Mouse (Mus musculus): ENCODE measurements around the gene Lrig1. TPM values are rescaled to one million over a fixed set of nuclear protein-coding genes. Genes with fewer than 3 reads are reported as not detected.

Lrig1 gene
- polyA plus RNA-seq, 1 experiment = 3.0 TPM

- H3K4me1 ChIP-seq (ENCODE audit: control insufficient read depth, insufficient read depth, low read length) = no peaks in the 10 kb centered on the region
- TF ChIP-seq POLR2A (IDR thresholded peaks at IDR 0.05; ENCODE audit: borderline replicate concordance, control insufficient read depth, low read depth, low read length) = no peak
- TF ChIP-seq CTCF (IDR thresholded peaks at IDR 0.05; ENCODE audit: control insufficient read depth, insufficient read depth, low read length) = no peak
- no peak overlapping the region for H3K27ac ChIP-seq (ENCODE audit: control insufficient read depth, insufficient read depth, low read depth, low read length, poor library complexity)
- WGBS = 82% methylated on average over 9 of the region's 9 CpGs
- H3K4me3 ChIP-seq (replicated peaks; ENCODE audit: control insufficient read depth, low read depth, low read length) = no peak overlapping the region
Measured at GRCm38 (mm10) chr6:94695121-94695930, 4.6 kb downstream of the Lrig1 start.

- Histone ChIP-seq H3K27ac (ENCODE audit: control insufficient read depth, insufficient read depth, low read depth, low read length, poor library complexity) (no peak overlapping the region), H3K4me1 (ENCODE audit: control insufficient read depth, insufficient read depth, low read length) (no peaks in the 10 kb centered on the region), H3K4me3 (replicated peaks; ENCODE audit: control insufficient read depth, low read depth, low read length) (no peak overlapping the region)
- WGBS = 81% methylated on average over 1 of the region's 1 CpGs
- TF ChIP-seq CTCF (IDR thresholded peaks at IDR 0.05; ENCODE audit: control insufficient read depth, insufficient read depth, low read length) (no peak), POLR2A (IDR thresholded peaks at IDR 0.05; ENCODE audit: borderline replicate concordance, control insufficient read depth, low read depth, low read length) (no peak)
Measured at GRCm38 (mm10) chr6:94694481-94694880, 5.5 kb downstream of the Lrig1 start.

GRCm38 (mm10) chr6:94693091-94693490 is 6.9 kb downstream of the Lrig1 start:
- TF ChIP-seq POLR2A (IDR thresholded peaks at IDR 0.05; ENCODE audit: borderline replicate concordance, control insufficient read depth, low read depth, low read length) = no peak
- no peak for TF ChIP-seq CTCF (IDR thresholded peaks at IDR 0.05; ENCODE audit: control insufficient read depth, insufficient read depth, low read length)
- Histone ChIP-seq H3K4me1 (ENCODE audit: control insufficient read depth, insufficient read depth, low read length) (no peaks in the 10 kb centered on the region), H3K27ac (ENCODE audit: control insufficient read depth, insufficient read depth, low read depth, low read length, poor library complexity) (no peak overlapping the region), H3K4me3 (replicated peaks; ENCODE audit: control insufficient read depth, low read depth, low read length) (no peak overlapping the region)
- WGBS = 87% methylated on average over 9 of the region's 9 CpGs

GRCm38 (mm10) chr6:94692003-94692402 is 8.0 kb downstream of the Lrig1 start:
- no peak overlapping the region for H3K27ac ChIP-seq (ENCODE audit: control insufficient read depth, insufficient read depth, low read depth, low read length, poor library complexity)
- TF ChIP-seq CTCF (IDR thresholded peaks at IDR 0.05; ENCODE audit: control insufficient read depth, insufficient read depth, low read length) (no peak), POLR2A (IDR thresholded peaks at IDR 0.05; ENCODE audit: borderline replicate concordance, control insufficient read depth, low read depth, low read length) (no peak)
- WGBS = 89% methylated on average over 2 of the region's 2 CpGs
- no peaks in the 10 kb centered on the region for H3K4me1 ChIP-seq (ENCODE audit: control insufficient read depth, insufficient read depth, low read length)
- H3K4me3 ChIP-seq (replicated peaks; ENCODE audit: control insufficient read depth, low read depth, low read length) = no peak overlapping the region

- H3K4me1 ChIP-seq (ENCODE audit: control insufficient read depth, insufficient read depth, low read length) = 0 out of 2 replicates have a peak, but pooled peaks cover 2% of the 10 kb centered on the region
- WGBS = 48% methylated on average over 7 of the region's 7 CpGs
- TF ChIP-seq CTCF (IDR thresholded peaks at IDR 0.05; ENCODE audit: control insufficient read depth, insufficient read depth, low read length) = no peak
- TF ChIP-seq POLR2A (IDR thresholded peaks at IDR 0.05; ENCODE audit: borderline replicate concordance, control insufficient read depth, low read depth, low read length) = no peak
- H3K27ac ChIP-seq (ENCODE audit: control insufficient read depth, insufficient read depth, low read depth, low read length, poor library complexity) = no peak overlapping the region
- no peak overlapping the region for H3K4me3 ChIP-seq (replicated peaks; ENCODE audit: control insufficient read depth, low read depth, low read length)
Measured at GRCm38 (mm10) chr6:94690247-94690646, 9.7 kb downstream of the Lrig1 start.

DNA sequence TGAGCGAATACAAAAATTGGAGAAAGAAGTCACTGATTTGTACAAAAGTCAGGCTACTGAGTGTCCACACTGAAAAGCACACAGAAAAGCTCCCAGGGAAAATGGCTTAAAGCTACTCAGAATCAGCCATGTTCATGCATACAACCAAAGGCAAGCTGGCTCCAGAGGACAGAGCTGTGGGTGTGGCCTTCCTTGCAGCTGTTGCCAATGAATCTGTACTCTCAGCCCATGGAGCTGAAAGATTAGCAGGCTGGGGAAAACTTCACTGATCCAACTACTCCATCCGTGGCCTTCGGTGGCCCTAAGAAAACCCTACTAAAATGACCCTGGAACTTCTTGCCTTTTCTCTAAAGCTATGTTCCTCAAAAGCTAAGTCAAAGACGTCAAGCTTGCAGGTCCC is 11.2 kb downstream of the Lrig1 start:
- TF ChIP-seq POLR2A (IDR thresholded peaks at IDR 0.05; ENCODE audit: borderline replicate concordance, control insufficient read depth, low read depth, low read length) (no peak), CTCF (IDR thresholded peaks at IDR 0.05; ENCODE audit: control insufficient read depth, insufficient read depth, low read length) (no peak)
- WGBS = 76% methylated on average over 4 of the region's 4 CpGs
- H3K27ac ChIP-seq (ENCODE audit: control insufficient read depth, insufficient read depth, low read depth, low read length, poor library complexity) = no peak overlapping the region
- H3K4me3 ChIP-seq (replicated peaks; ENCODE audit: control insufficient read depth, low read depth, low read length) = no peak overlapping the region
- 0 out of 2 replicates have a peak, but pooled peaks cover 2% of the 10 kb centered on the region for H3K4me1 ChIP-seq (ENCODE audit: control insufficient read depth, insufficient read depth, low read length)

GRCm38 (mm10) chr6:94686048-94686447 is 13.9 kb downstream of the Lrig1 start:
- Histone ChIP-seq H3K4me3 (replicated peaks; ENCODE audit: control insufficient read depth, low read depth, low read length) (no peak overlapping the region), H3K4me1 (ENCODE audit: control insufficient read depth, insufficient read depth, low read length) (0 out of 2 replicates have a peak, but pooled peaks cover 2% of the 10 kb centered on the region), H3K27ac (ENCODE audit: control insufficient read depth, insufficient read depth, low read depth, low read length, poor library complexity) (no peak overlapping the region)
- TF ChIP-seq CTCF (IDR thresholded peaks at IDR 0.05; ENCODE audit: control insufficient read depth, insufficient read depth, low read length) (no peak), POLR2A (IDR thresholded peaks at IDR 0.05; ENCODE audit: borderline replicate concordance, control insufficient read depth, low read depth, low read length) (no peak)
- WGBS = 50% methylated on average over 6 of the region's 6 CpGs

- Histone ChIP-seq H3K4me3 (replicated peaks; ENCODE audit: control insufficient read depth, low read depth, low read length) (no peak overlapping the region), H3K27ac (ENCODE audit: control insufficient read depth, insufficient read depth, low read depth, low read length, poor library complexity) (0 out of 2 replicates have a peak overlapping the region, but pooled peaks have one; percentile 30), H3K4me1 (ENCODE audit: control insufficient read depth, insufficient read depth, low read length) (0 out of 2 replicates have a peak, but pooled peaks cover 2% of the 10 kb centered on the region)
- TF ChIP-seq CTCF (IDR thresholded peaks at IDR 0.05; ENCODE audit: control insufficient read depth, insufficient read depth, low read length) = no peak
- TF ChIP-seq POLR2A (IDR thresholded peaks at IDR 0.05; ENCODE audit: borderline replicate concordance, control insufficient read depth, low read depth, low read length) = no peak
- 72% methylated on average over 6 of the region's 6 CpGs for WGBS
Measured at GRCm38 (mm10) chr6:94685611-94686010, 14.3 kb downstream of the Lrig1 start.

Measured in bone marrow, adult 2 months (tissue).